Mouse (Mus musculus): ENCODE measurements around the gene Wnt10a.

GRCm38 (mm10) chr1:74770727-74771466 lies 20.4 kb upstream of the Wnt10a start:
- TF ChIP-seq CTCF (IDR thresholded peaks at IDR 0.05; ENCODE audit: low read depth) (no peak), EP300 (IDR thresholded peaks at IDR 0.05; ENCODE audit: low read depth) (no peak)

Data from liver, embryonic 14.5 days (tissue).